Mouse (Mus musculus) gastrocnemius, postnatal 36 days (tissue): Measurements from ENCODE around the gene Lrrc52. TPM values are rescaled to one million over a fixed set of nuclear protein-coding genes. Genes with fewer than 3 reads are reported as not detected.

Experiments
- DNase-seq, 2 experiments: peaks; one replicate each; pipeline ENCODE4 v3.0.0; 2022
- intact Hi-C: fragments of 180-260 bp; cut with DNase I; formaldehyde crosslinking; loops from one replicate; pipeline ENCODE4 v1.15.1; 2025
- total RNA-seq, 2 experiments: library from RNA; stranded (reverse); gene quantifications; 2 replicates each; pipeline ENCODE4 v1.2.3; 2021

Gene Lrrc52
- total RNA-seq, 2 experiments from 2014 or later = 4.7 to 4.9 TPM

DNA sequence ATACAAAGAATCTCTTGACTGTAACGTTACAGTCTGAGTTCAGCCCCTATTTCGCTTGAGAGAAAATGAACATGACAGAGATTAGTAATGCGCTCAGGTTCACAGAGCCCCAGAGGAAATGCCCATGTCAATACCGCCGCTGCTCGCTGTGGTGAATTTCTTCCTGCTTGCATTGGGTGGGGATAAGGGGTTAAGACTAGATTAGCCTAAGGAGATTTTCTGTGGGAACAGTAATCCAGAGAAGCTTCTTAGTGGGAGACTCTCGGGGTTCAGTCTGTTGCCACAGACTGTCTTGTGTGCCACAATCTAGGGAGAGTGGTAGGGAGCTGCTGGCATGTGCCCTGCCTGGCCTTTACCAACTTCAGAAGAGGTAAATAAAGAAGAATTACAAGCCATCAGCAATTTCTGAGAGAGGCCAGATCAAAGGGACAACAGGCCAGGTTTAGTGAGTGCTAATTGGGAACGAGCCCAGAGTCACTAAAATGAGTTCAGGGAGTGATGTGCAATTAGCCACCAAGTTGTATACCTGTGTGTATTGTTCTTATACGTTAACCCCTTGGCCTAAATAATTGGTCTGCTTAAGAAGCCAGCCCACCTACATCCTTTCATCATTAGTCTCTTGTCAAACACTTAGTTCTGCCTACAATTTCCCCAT lies 28.2 kb downstream of the Lrrc52 start:
- intact Hi-C loops = no loop called here

DNA sequence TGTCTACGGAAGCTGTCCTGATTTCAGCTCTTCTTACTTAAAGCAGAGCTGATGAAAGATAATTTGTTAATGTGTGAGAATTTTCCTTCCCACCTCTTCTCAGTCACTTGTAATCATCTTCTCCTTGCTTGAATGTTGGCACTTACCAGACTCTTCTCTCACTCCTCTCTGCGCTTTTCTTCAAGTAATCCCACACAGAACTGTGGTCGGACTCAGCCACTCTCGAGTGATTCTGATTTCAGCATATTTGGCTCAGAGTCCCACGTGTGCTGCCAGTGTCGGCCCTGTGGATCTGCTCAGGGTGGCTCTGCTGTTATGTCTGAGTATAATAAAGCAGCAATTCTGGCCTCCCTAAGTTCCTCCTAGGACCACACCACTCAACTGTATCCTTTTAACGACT lies 29.5 kb downstream of the Lrrc52 start:
- intact Hi-C loops = no loop called here
- no peak for DNase-seq

More for the DNA sequence above, 28.2 kb downstream of the Lrrc52 start:
- no peak for DNase-seq

DNA sequence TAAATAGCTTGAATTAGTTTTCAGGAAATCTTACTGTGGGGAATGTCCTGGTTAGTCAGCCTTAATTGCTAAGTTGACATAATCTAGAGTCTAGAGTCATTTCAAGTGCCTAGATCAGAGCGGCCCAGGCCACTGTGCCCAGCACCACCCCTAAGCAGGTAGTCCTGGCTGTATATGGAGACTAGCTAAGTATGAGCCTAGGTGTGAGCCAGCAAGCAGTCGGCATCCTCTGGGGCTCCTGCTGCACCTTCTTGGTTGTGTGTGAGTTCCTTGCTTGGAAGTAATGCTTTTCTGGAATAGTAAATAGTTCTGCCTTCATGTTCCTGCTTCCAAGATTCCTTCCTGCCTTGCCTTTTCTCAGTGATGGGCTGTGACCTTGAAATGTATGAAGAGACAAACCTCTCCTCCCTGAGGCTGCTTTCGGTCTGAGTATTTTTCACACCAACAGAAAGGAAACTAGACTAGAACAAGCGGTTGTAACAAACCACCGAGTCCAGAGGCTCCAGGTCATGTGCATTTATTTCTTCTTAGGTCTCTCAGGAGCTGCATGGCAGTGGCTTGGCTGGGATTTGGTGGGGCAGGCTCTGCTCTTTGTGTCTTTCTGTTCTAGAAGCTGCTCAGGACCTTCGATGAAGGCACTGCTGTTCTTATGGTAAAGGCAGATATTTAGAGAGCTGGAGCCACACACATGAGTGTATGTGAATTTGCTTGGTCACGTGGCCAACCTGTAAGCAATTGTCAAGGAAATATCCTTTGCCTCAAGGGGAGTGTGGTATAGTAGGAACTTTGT lies 30.2 kb downstream of the Lrrc52 start:
- DNase-seq = no peak
- intact Hi-C loops = no loop called here

DNA sequence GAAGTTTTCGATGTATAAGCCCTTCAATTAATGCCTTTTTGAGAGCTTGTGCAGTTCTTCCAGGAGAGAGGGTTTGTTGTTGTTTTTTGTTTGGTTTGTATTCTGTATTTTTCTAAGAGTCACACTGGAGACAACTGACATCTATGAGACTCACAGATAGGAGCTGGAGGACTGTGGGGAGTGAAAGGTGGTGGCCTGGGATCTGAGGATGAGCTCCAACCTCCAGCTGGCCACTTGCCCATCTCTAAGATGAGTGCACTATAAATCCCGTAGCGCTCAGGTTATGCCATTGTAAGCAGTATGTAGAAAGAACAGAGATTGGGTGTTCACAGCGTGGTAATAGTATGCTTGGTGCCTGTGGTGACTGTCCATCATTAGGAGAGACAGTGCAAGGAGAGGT lies 31.6 kb downstream of the Lrrc52 start:
- intact Hi-C loops = no loop called here
- no peak for DNase-seq

DNA sequence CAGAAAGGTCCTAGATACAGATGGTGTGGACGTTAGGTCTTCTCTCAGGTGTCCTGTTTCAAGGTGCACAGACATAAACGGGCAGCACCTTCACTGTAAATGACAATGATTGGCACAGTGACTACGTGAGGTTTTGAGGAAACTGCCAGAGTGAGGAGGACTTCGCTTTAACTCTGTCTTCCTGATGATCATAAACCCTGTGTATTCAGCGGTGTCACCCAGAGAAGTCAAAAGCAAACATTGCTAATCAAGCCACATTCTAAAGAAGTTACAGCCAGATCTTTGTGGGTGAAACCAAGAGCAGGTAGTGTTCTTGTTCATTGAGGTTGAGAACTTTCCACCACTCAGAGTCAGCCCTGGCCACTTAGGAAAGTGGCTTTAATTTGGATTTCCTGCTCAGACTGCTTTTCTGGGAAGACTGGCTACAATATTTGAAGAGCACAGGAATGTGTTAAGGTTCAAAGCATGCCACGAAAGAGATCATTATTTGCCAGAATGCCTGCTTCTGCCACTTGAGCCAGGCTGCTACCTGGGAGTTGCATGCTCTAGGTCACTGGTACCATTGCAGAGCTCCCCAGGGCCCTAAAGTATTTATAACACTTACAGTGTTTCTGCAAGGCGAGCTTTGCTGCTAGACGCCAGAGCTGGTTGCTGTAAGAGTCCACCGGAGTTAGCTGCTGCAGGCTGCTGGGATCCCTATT lies 35.5 kb downstream of the Lrrc52 start:
- DNase-seq = no peak
- intact Hi-C loops = no loop called here

DNA sequence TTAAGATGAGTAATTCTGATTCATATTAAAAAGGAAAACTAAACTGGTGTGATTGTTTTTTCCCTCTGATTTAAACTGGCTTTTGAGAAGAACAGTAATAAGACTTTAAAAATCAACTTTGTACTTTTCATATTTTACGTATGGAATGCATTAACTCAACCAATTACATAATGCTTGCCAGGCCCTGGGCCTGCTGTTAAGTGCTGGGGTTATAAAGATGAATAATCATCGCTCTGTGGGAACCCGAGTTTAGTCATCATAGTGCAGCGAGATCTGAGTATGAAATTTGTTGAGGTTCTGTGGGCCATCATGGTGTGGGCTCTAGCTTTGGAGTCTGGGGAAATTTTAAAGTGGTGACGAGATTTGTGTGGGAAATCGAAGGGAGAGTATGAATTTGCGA lies 39.9 kb downstream of the Lrrc52 start:
- DNase-seq = no peak
- intact Hi-C loops = no loop called here

DNA sequence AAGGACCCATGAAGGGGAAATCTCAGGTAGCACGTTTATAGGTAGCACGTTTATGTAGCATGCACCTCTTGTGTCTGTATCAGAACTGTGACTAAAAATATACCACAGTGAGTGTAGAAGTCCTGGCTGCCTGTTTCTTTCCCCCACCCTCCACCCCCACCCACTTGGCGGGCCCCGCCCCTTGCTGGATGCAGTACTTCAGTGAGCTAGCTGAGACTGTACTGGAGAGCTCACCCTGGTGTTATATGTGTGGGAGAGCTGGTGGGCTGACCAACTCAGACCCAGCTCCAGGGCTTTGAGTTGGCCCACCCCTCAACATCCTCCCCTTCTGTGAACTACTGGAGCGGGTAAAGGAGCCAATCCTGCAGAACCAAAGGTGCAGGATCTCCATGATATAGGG lies 41.0 kb downstream of the Lrrc52 start:
- no peak for DNase-seq
- intact Hi-C loops = no loop called here

DNA sequence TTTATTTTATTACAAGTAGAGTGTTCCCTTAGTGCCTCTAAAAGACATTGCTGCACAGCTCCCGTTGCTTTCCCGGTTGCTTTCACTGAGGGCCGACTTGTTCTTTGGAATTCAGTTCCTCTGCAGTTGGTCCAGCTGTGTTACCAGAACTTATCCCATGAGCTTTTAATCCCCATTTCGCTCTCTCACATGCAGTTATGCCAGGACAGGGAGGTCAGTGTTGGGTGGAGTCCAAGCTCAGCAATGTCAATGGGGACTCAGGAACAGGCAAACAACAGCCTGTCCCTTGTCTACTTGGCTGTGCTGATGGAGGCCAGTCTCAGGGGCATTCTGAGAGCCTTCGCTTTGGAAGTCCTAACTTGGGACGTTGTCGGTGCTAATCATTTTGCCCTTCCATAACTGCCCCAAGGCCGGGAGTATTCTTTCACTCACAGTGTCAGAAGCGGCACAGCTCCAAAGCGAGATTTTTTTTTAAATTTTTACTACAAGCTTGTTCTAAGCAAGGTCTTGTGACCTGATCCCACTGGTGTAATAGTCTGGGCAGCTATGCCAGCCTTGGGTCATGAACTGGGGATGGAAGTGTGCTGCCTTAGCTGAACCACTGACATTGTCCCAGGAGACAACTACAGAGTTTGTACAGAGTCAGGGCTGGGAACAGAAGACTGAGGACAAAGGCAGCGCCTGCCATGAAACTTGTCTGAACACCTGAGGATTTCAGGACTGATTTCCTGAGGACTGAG lies 43.9 kb downstream of the Lrrc52 start:
- peak; percentile 37 to 38 for DNase-seq
- intact Hi-C loops = no loop called here

DNA sequence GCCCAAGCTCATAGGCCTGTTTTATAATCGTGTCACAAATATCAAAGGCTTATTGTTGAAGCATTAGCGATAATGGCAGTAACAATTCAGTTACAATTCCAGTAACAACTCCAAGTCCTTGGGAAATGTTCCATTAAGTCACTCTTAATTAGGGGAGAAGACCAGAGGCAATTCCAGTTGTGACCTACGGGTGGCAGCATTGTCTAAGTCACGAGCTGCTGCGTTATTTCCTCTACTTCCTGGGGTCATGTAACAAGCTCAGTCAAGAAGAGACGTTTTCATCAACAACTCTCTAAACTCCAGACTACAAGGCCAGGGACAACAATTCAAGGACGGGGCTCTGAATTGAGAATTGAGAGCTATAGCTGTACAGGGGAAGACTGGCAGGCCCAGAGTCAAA lies 51.7 kb downstream of the Lrrc52 start:
- intact Hi-C loops = loop anchor here (1.0 to 5.0 kb wide), 2 partner anchors 43 to 222 kb away; no protein-coding TSS in a partner anchor

DNA sequence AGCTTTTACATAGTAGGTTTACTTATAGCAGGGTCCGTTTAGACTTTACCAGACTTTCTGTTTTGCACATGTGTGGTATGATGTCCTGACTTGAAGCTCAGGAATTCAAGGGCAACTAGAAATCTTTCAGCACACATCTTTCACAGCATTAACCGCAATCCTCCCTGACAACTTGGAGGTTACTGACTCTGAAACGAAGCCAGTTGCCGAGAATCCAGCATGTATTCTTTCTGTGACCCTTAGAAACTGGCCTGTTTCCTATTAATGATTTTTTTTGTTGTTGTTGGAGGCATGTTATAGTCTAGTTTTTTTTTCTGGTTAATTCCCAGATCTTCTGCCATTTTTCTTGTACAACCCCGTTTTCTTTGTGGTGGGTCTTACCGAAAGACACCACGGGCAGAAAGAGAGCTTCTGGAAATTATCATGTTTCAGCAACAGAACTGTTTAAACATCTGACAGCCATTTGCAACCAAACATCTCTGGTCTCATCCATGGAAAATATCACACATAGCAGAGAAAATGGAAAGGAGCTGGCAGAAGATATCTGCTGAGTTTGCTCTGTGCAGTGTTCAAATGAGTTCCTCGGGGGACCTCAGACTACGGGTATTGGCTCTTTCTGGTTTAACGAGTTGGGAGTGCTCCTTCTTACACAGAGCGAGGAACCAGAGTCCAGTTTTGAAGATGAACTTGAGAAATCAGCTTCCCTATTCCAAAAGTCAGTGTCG lies 54.4 kb downstream of the Lrrc52 start:
- intact Hi-C loops = loop anchor here (5.0 kb wide), 1 partner anchor 40 kb away; no protein-coding TSS in a partner anchor
- DNase-seq = no peak

More for the DNA sequence above, 51.7 kb downstream of the Lrrc52 start:
- DNase-seq = peak; percentile 60 to 65

DNA sequence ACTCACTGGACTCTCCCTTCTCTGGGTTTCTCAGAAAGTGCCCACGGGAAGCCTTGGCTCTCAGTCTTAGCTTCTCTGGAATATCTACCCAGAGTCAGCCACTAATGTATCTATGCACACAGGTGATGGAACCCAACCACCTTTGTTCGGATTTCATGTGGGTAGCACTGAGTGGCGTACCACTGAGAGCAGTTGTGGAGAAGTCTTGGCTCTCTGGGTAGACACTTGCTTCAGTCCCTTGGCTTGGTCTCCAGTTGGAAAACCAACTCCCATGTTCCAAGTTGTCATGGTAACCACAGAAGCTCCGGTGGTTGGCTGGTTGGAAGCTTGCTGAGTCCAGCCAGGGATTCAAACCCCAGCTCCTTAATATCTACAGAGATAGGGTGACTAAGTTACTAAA lies 57.0 kb downstream of the Lrrc52 start:
- intact Hi-C loops = no loop called here
- no peak for DNase-seq

DNA sequence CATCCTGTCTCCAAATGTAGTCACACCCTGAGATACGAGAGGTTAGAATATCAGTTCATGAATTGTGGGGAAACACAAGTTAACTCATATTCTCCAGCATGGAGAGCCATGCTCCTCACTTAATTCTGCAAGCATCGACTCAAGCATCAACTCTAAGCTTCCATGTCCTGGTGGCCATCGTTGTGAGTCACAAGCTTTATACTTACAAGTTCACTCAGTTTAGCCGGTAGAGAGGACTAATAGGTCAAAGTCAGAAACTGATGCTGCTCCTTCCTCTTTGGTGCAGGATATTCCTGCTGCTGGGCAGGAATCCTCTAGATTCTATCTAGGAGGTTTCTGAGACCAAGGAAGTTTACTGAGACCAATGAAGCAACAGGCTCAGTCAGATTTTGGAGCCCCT lies 61.3 kb downstream of the Lrrc52 start:
- intact Hi-C loops = no loop called here
- no peak for DNase-seq

Other genes starting within 250 kb of the Lrrc52 start
- gene Uck2, start 181.5 kb downstream of the Lrrc52 start, total RNA-seq = 10 to 100 TPM; 17.6 to 18.9 TPM
- gene Tmco1, start 158.4 kb downstream of the Lrrc52 start, total RNA-seq = 10 to 100 TPM; 28.7 to 34.9 TPM
- 1 to 10 TPM; 2.6 to 4.5 TPM for gene Aldh9a1, start 116.8 kb downstream of the Lrrc52 start, total RNA-seq
- gene Mgst3, start 72.9 kb downstream of the Lrrc52 start, total RNA-seq = 100 to 1,000 TPM; 108 to 112 TPM
- 10 to 100 TPM; 44.8 to 48.1 TPM for gene Rxrg, start 131.6 kb upstream of the Lrrc52 start, total RNA-seq
- gene Lmx1a, start 222.5 kb upstream of the Lrrc52 start, total RNA-seq = under 1 TPM; 0.25 to 0.28 TPM